Mouse (Mus musculus): ENCODE results near the gene Gm266.

DNA sequence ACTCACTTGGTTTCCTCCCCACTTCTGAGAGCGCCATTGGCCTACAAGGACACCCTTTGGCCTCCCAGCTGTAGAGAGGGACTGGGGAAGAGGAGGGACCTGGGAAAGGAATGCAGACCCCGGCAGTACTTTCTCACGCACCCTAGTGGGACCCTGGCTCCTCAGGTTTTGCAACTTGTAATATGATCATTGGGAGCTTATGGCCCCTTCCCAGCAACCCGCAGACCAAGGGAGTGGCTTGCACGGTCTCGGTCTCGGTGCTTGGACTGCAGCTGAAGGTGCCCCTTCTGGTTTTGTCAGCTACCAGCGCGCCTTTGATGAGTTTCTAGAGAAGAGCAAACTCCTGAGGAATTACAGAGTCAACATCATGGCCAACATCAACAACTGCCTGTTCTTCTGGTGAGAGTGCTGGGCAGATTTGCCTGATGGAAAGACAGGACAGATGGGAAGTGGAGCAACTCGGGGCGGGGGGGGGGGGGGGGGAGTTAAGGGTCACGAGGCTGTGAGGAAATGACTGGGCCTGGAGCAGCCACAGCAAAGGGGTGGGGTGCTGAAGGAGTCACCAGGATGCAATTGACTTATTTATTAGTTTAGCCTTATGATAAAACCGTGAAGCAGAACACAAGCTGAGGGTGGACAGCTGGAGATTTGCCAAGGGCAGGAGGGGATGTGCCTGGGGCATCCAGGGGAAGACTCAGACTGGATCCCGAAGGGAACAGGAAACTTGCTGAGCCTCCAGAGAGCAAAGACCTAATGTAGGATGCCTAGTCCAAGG lies 36.5 kb downstream of the Gm266 start:
- TF ChIP-seq CTCF (IDR thresholded peaks at IDR 0.05) (no peak), EP300 (IDR thresholded peaks at IDR 0.05) (no peak)
